Mouse (Mus musculus) embryonic facial prominence, embryonic 10.5 days (tissue): ENCODE results near the gene Olfr502. TPM values are rescaled to one million over a fixed set of nuclear protein-coding genes. Genes with fewer than 3 reads are reported as not detected.
"Not testable (repeated sequence)": the region's sequence is repeated elsewhere in the genome, so short reads cannot be mapped to it uniquely, and the experiment has no call there.

Source experiments
- DNase-seq: peaks from one replicate; pipeline ENCODE4 v3.0.0-alpha.2; 2017; ENCODE audit warnings: low spot score
- H3K27ac ChIP-seq: fragments of 300-500 bp; sonication (generic); replicated peaks from 2 replicates; pipeline ENCODE4 v1.5.1; 2016; ENCODE audit warnings: mild to moderate bottlenecking
- H3K27me3 ChIP-seq: fragments of 300-500 bp; sonication (generic); replicated peaks from 2 replicates; pipeline ENCODE4 v1.6.1; 2016; ENCODE audit warnings: low read depth, mild to moderate bottlenecking; ENCODE audit not compliant: poor library complexity, severe bottlenecking
- H3K36me3 ChIP-seq: fragments of 300-500 bp; sonication (generic); replicated peaks from 2 replicates; pipeline ENCODE4 v1.6.1; 2016; ENCODE audit warnings: mild to moderate bottlenecking, moderate library complexity
- H3K4me1 ChIP-seq: fragments of 300-500 bp; sonication (generic); 2 replicates; pipeline ENCODE4 v1.6.1; 2016
- H3K4me3 ChIP-seq: fragments of 300-500 bp; sonication (generic); 2 replicates; pipeline ENCODE4 v1.5.1; 2016; ENCODE audit warnings: mild to moderate bottlenecking, moderate library complexity
- H3K9me3 ChIP-seq: fragments of 300-500 bp; sonication (generic); 2 replicates; pipeline ENCODE4 v1.6.1; 2016; ENCODE audit warnings: mild to moderate bottlenecking
- WGBS: fragments of 180-500 bp; shearing (Covaris S2); methylation state at CpG from one replicate; pipeline ENCODE4 v1.1.7; 2016; 5-methylcytosine and 5-hydroxymethylcytosine counted together
- polyA plus RNA-seq: library from polyadenylated mRNA; unstranded; fragments of >200 nt; fragmentation: Nextera tagmentation; extraction: Ambion mirVana; gene quantifications from 2 replicates; pipeline ENCODE4 v1.2.1, GENCODE M21; 2016

Olfr502 gene
- polyA plus RNA-seq, result not detected in 2 replicates

GRCm38 (mm10) chr7:108524965-108525364 is at the start of gene Olfr502:
TSS of gene Olfr502 (minus strand) at chr7:108525065.
- WGBS, result 75% methylated on average over 1 of the region's 1 CpGs
- Histone ChIP-seq H3K27ac (no peak within 1 kb of the TSS), H3K4me3 (no peak within 1 kb of the TSS), H3K4me1 (no peaks in the 10 kb centered on the region), H3K27me3 (no peaks in the 10 kb centered on the region), H3K36me3 (no peaks in the 10 kb centered on the region), H3K9me3 (0 out of 2 replicates have a peak, but pooled peaks cover 4% of the 10 kb centered on the region)
- DNase-seq, result no peak

GRCm38 (mm10) chr7:108565693-108566092 is 40.8 kb upstream of the Olfr502 start, which contains the start of gene Olfr504:
TSS of gene Olfr504 (minus strand) at chr7:108565793.
- Histone ChIP-seq H3K27ac (no peak within 1 kb of the TSS), H3K4me3 (no peak within 1 kb of the TSS), H3K27me3 (no peaks in the 10 kb centered on the region), H3K36me3 (no peaks in the 10 kb centered on the region), H3K9me3 (peaks cover 5% of the 10 kb centered on the region; the same call in 1 of the 2 replicates), H3K4me1 (no peaks in the 10 kb centered on the region)
- no peak for DNase-seq
- WGBS, result 82% methylated on average over 1 of the region's 1 CpGs

GRCm38 (mm10) chr7:108544227-108544626 is 19.4 kb upstream of the Olfr502 start, which contains the start of gene Olfr503:
TSS of gene Olfr503 (plus strand) at chr7:108544527.
- H3K4me1 ChIP-seq, H3K27ac ChIP-seq, H3K9me3 ChIP-seq, H3K4me3 ChIP-seq, H3K36me3 ChIP-seq, DNase-seq, H3K27me3 ChIP-seq: not testable (repeated sequence)
- WGBS, result 56% methylated on average over 1 of the region's 1 CpGs

GRCm38 (mm10) chr7:108542416-108542815 is 17.6 kb upstream of the Olfr502 start:
- DNase-seq, result no peak
- H3K27me3 ChIP-seq, result no peaks in the 10 kb centered on the region
- H3K27ac ChIP-seq, result no peak overlapping the region
- H3K36me3 ChIP-seq, result no peaks in the 10 kb centered on the region
- H3K9me3 ChIP-seq, result 0 out of 2 replicates have a peak, but pooled peaks cover 5% of the 10 kb centered on the region
- WGBS, result 89% methylated on average over 13 of the region's 13 CpGs
- H3K4me1 ChIP-seq, result no peaks in the 10 kb centered on the region
- H3K4me3 ChIP-seq, result no peak overlapping the region

Other genes with a start within 250 kb of the Olfr502 start
- gene Olfr490, start 236.1 kb downstream of the Olfr502 start, polyA plus RNA-seq, result not detected in 2 replicates
- not detected in 2 replicates for gene Olfr491, start 211.6 kb downstream of the Olfr502 start, polyA plus RNA-seq
- gene Olfr492, start 201.4 kb downstream of the Olfr502 start, polyA plus RNA-seq, result not detected in 2 replicates
- gene Olfr493, start 178.1 kb downstream of the Olfr502 start, polyA plus RNA-seq, result not detected in 2 replicates
- not detected in 2 replicates for gene Olfr494, start 159.7 kb downstream of the Olfr502 start, polyA plus RNA-seq
- gene Olfr495, start 131.9 kb downstream of the Olfr502 start, polyA plus RNA-seq, result not detected in 2 replicates
- not detected in 2 replicates for gene Olfr497, start 104.6 kb downstream of the Olfr502 start, polyA plus RNA-seq
- gene Olfr498, start 59.7 kb downstream of the Olfr502 start, polyA plus RNA-seq, result not detected in 2 replicates
- not detected in 2 replicates for gene Olfr503, start 19.5 kb upstream of the Olfr502 start, polyA plus RNA-seq
- not detected in 2 replicates for gene Olfr504, start 40.7 kb upstream of the Olfr502 start, polyA plus RNA-seq
- not detected in 2 replicates for gene Olfr506, start 85.7 kb upstream of the Olfr502 start, polyA plus RNA-seq
- not detected in 2 replicates for gene Olfr507, start 96.7 kb upstream of the Olfr502 start, polyA plus RNA-seq
- not detected in 2 replicates for gene Olfr508, start 104.9 kb upstream of the Olfr502 start, polyA plus RNA-seq
- gene Olfr509, start 126.8 kb upstream of the Olfr502 start, polyA plus RNA-seq, result not detected in 2 replicates
- not detected in 2 replicates for gene Olfr510, start 141.4 kb upstream of the Olfr502 start, polyA plus RNA-seq
- not detected in 2 replicates for gene Olfr512, start 188.3 kb upstream of the Olfr502 start, polyA plus RNA-seq
- not detected in 2 replicates for gene Olfr513, start 225.9 kb upstream of the Olfr502 start, polyA plus RNA-seq